Comparison of ENCODE assay signal across 9 mouse cellular contexts in the genomic region with DNA sequence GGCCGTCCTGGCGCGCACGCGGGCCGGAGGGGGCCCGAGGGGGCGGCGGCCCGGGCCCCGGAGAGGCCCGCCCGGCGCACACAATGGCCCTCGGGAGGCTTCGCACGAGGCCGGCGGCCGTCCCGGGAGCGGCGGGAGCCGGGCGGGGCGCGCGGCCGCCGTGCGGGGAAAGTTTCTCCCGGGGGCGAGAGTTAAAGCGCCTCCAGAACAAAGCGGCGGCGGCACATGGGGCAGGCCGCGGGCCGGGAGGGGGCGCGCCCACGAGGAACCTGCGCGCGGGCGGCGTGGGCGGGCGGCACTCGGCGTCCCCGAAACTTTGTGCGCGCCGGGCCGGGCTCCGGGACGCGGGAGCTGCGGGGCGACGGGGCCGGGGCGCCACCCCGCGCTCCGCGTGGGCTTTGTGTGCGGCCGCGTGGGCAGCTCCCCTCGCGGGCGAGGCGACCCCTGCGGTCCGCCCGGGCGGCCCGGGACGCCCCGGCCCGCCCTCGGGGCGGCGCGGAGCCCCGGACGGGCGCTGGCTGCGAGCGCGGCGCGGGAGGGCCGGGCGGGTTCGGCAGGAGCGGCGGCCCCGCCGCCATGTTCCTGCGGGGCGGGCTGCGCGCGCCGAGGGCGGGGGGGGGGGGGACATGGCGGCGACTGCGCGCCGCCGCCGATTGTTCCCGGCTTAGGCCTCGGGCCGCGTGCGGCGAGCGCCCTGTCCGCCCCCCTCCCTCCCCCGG. TPM values are rescaled to one million over a fixed set of nuclear protein-coding genes. Genes with fewer than 3 reads are reported as not detected.
DNase-seq lines count a peak whose midpoint lies in the region; ATAC-seq and TF ChIP-seq lines count a peak whose summit lies in the region.
"Had no signal": no experiment of that assay in that cellular context is flagged by ENCODE, and none has a peak within 500 bp of the region (broad histone marks: within the 10 kb centered on the region; RNA-seq: fewer than 3 reads in every experiment).

No protein-coding gene starts in this region.

- H3K9me3 ChIP-seq in forebrain, embryonic 13.5 days (replicated peaks), result no peaks in the 10 kb centered on the region
- H3K9me3 ChIP-seq in hindbrain, embryonic 14.5 days (ENCODE audit: control insufficient read depth, low read length), result no peaks in the 10 kb centered on the region
- H3K9me3 ChIP-seq in limb, embryonic 13.5 days, result no peaks in the 10 kb centered on the region
- no peaks in the 10 kb centered on the region for H3K9me3 ChIP-seq in midbrain, postnatal 0 days (ENCODE audit: low read length)

- 2% methylated on average over 53 of the region's 126 CpGs for WGBS in forebrain, embryonic 13.5 days
- WGBS in hindbrain, embryonic 14.5 days, result under 1% methylated on average over 43 of the region's 126 CpGs
- whole genome bisulfite sequencing in limb, embryonic 13.5 days, result 0% methylated on average over 33 of the region's 126 CpGs
- under 1% methylated on average over 23 of the region's 126 CpGs for WGBS in midbrain, postnatal 0 days

- ATAC-seq in forebrain, embryonic 13.5 days, result peak; percentile 52
- peak; percentile 73 for ATAC-seq in hindbrain, embryonic 14.5 days (ENCODE audit: low FRiP score)
- peak; percentile 1; the same call in 1 of the 2 replicates for ATAC-seq in limb, embryonic 13.5 days (ENCODE audit: low FRiP score, low read depth)
- peak; percentile 33 for ATAC-seq in midbrain, postnatal 0 days (ENCODE audit: low FRiP score)

- H3K9ac ChIP-seq in forebrain, embryonic 13.5 days, result peak overlapping the region; percentile 99
- H3K9ac ChIP-seq in hindbrain, embryonic 14.5 days, result peak overlapping the region; percentile 96
- H3K9ac ChIP-seq in limb, embryonic 13.5 days, result peak overlapping the region; percentile 99
- peak overlapping the region; percentile 79 for H3K9ac ChIP-seq in midbrain, postnatal 0 days (replicated peaks; ENCODE audit: low read length, poor library complexity, severe bottlenecking)

- H3K4me2 ChIP-seq in forebrain, embryonic 13.5 days, result peak overlapping the region; percentile 83
- peak overlapping the region; percentile 81 for H3K4me2 ChIP-seq in hindbrain, embryonic 14.5 days (replicated peaks)
- peak overlapping the region; percentile 89 for H3K4me2 ChIP-seq in limb, embryonic 13.5 days (replicated peaks)
- peak overlapping the region; percentile 91 for H3K4me2 ChIP-seq in midbrain, postnatal 0 days (ENCODE audit: low read depth, low read length, poor library complexity, severe bottlenecking)

- peaks cover 5% of the 10 kb centered on the region; the same call in 1 of the 2 replicates for H3K27me3 ChIP-seq in forebrain, embryonic 13.5 days
- 0 out of 2 replicates have a peak, but pooled peaks cover 17% of the 10 kb centered on the region for H3K27me3 ChIP-seq in hindbrain, embryonic 14.5 days (ENCODE audit: control insufficient read depth, insufficient read depth, low read length)
- H3K27me3 ChIP-seq in limb, embryonic 13.5 days, result 0 out of 2 replicates have a peak, but pooled peaks cover 8% of the 10 kb centered on the region
- no peaks in the 10 kb centered on the region for H3K27me3 ChIP-seq in midbrain, postnatal 0 days (ENCODE audit: insufficient read depth, low read length)
- H3K27me3 ChIP-seq in testis, adult 2 months (ENCODE audit: control insufficient read depth, insufficient read depth, low read length), result no peaks in the 10 kb centered on the region

- H3K36me3 ChIP-seq in forebrain, embryonic 13.5 days (ENCODE audit: poor library complexity, severe bottlenecking), result peaks cover 31% of the 10 kb centered on the region
- peaks cover 37% of the 10 kb centered on the region for H3K36me3 ChIP-seq in hindbrain, embryonic 14.5 days (replicated peaks; ENCODE audit: control insufficient read depth, insufficient read depth)
- H3K36me3 ChIP-seq in limb, embryonic 13.5 days, result peaks cover 34% of the 10 kb centered on the region
- H3K36me3 ChIP-seq in midbrain, postnatal 0 days (ENCODE audit: insufficient read depth, low read length), result peaks cover 2% of the 10 kb centered on the region
- peaks cover 2% of the 10 kb centered on the region; the same call in 1 of the 2 replicates for H3K36me3 ChIP-seq in testis, adult 2 months (ENCODE audit: control insufficient read depth, insufficient read depth, low read length)

- TF ChIP-seq POLR2A in testis, adult 2 months (IDR thresholded peaks at IDR 0.05; ENCODE audit: control insufficient read depth, low read depth, low read length), result 0 out of 2 replicates have a peak, but pooled peaks have one; percentile 17

- H3K4me3 ChIP-seq in forebrain, embryonic 13.5 days, result peak overlapping the region; percentile 94
- H3K4me3 ChIP-seq in hindbrain, embryonic 14.5 days (replicated peaks; ENCODE audit: low read length), result peak overlapping the region; percentile 82
- H3K4me3 ChIP-seq in limb, embryonic 13.5 days, result peak overlapping the region; percentile 82
- H3K4me3 ChIP-seq in midbrain, postnatal 0 days (ENCODE audit: low read depth, low read length), result peak overlapping the region; percentile 85
- peak overlapping the region; percentile 87 for H3K4me3 ChIP-seq in testis, adult 2 months (ENCODE audit: control insufficient read depth, low read depth, low read length)

- peaks cover 40% of the 10 kb centered on the region for H3K4me1 ChIP-seq in forebrain, embryonic 13.5 days
- H3K4me1 ChIP-seq in hindbrain, embryonic 14.5 days (replicated peaks; ENCODE audit: control insufficient read depth, insufficient read depth, low read length), result peaks cover 20% of the 10 kb centered on the region
- peaks cover 26% of the 10 kb centered on the region for H3K4me1 ChIP-seq in limb, embryonic 13.5 days
- H3K4me1 ChIP-seq in midbrain, postnatal 0 days (ENCODE audit: insufficient read depth, low read length), result 0 out of 2 replicates have a peak, but pooled peaks cover 3% of the 10 kb centered on the region
- H3K4me1 ChIP-seq in testis, adult 2 months (ENCODE audit: control insufficient read depth, insufficient read depth, low read length), result peaks cover 8% of the 10 kb centered on the region

- peak overlapping the region; percentile 94 for H3K27ac ChIP-seq in forebrain, embryonic 13.5 days
- H3K27ac ChIP-seq in hindbrain, embryonic 14.5 days, result peak overlapping the region; percentile 95
- H3K27ac ChIP-seq in limb, embryonic 13.5 days, result peak overlapping the region; percentile 93
- H3K27ac ChIP-seq in midbrain, postnatal 0 days (ENCODE audit: low read depth, low read length), result peak overlapping the region; percentile 82
- H3K27ac ChIP-seq in testis, adult 2 months (ENCODE audit: control insufficient read depth, insufficient read depth, low read depth, low read length), result peak overlapping the region; percentile 94

- peak; percentile 35 for DNase-seq in kidney, adult 18-20 months
- DNase-seq in kidney, adult 11 months, result no peak
- peak; percentile 47 for DNase-seq in adrenal gland, postnatal 14 days
- DNase-seq in hindbrain, embryonic 14.5 days (ENCODE audit: low spot score), result no peak
- DNase-seq in midbrain, postnatal 0 days (ENCODE audit: low spot score), result no peak

- TF ChIP-seq CTCF in midbrain, postnatal 0 days (IDR thresholded peaks at IDR 0.05), result no peak
- no peak for TF ChIP-seq CTCF in testis, adult 2 months (IDR thresholded peaks at IDR 0.05; ENCODE audit: control insufficient read depth, insufficient read depth, insufficient replicate concordance, low read depth, low read length)

RNA-seq across cellular contexts. Expression of a gene that starts 50.5 kb away (rescaled TPM):
- 1.4 and 2.6 TPM in 2 replicates for total RNA-seq in adrenal gland, postnatal 14 days (2021)
- polyA plus RNA-seq in forebrain, embryonic 13.5 days (2015; fragmentation: Nextera tagmentation; extraction: Ambion mirVana), result 0.77 and 1.4 TPM in 2 replicates
- 11.9 and 12.3 TPM in 2 replicates for polyA plus RNA-seq in hindbrain, embryonic 14.5 days (2014; fragmentation: Nextera tagmentation; extraction: Ambion mirVana)
- polyA plus RNA-seq in limb, embryonic 13.5 days (2015; fragmentation: Nextera tagmentation; extraction: Ambion mirVana), result 2.0 and 2.2 TPM in 2 replicates
- 23.0 and 23.9 TPM in 2 replicates for total RNA-seq in midbrain, postnatal 0 days (2014; rRNA removed)
- 13.8 and 14.3 TPM in 2 replicates for polyA plus RNA-seq in midbrain, postnatal 0 days (2015; fragmentation: Nextera tagmentation; extraction: Ambion mirVana)
- polyA plus RNA-seq in testis, adult 2 months (2012; rRNA removed), result 0.11 and 0.15 TPM in 2 replicates
- polyA plus RNA-seq: macrophage had no signal

Comparison
In these comparisons a context has a peak if more than half of its experiments do, and no peak if none do; other contexts are left out.
1. DNase-seq: peak in kidney, adult 18-20 months (single experiment) and adrenal gland, postnatal 14 days (single experiment); none in kidney, adult 11 months (single experiment), hindbrain, embryonic 14.5 days (single experiment) and midbrain, postnatal 0 days (single experiment).
2. ATAC-seq: peak in every context shown above with its lines; median percentile 73 in hindbrain, embryonic 14.5 days; 52 in forebrain, embryonic 13.5 days; 33 in midbrain, postnatal 0 days; 1 in limb, embryonic 13.5 days.
3. Peak in every context shown above with its lines, with median percentiles within 50 percentile points of each other: H3K27ac ChIP-seq, H3K4me2 ChIP-seq, H3K4me3 ChIP-seq and H3K9ac ChIP-seq.